In the genomic region with DNA sequence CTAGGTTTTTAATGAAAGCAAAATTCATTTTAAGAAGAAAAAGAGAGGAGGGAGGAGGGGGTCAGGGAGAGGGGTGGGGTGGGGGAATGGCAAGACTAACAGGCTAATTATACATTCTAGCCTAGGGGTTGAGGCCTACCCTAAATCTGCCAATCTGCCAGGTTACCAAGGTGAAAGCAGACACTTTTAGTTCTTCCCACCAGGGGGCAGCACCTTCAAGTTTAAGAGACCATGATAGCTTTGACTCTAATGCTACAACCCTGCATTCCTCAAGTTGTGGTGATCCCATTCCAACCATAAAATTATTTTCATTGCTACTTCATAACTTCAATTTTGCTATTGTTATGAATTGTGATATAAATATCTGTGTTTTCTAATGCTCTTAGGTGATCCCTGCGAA, we compare ENCODE assay signal across 9 mouse cellular contexts. TPM values are rescaled to one million over a fixed set of nuclear protein-coding genes. Genes with fewer than 3 reads are reported as not detected.
DNase-seq lines count a peak whose midpoint lies in the region; ATAC-seq and TF ChIP-seq lines count a peak whose summit lies in the region.
"Had no signal": no experiment of that assay in that cellular context is flagged by ENCODE, and none has a peak within 500 bp of the region (broad histone marks: within the 10 kb centered on the region; RNA-seq: fewer than 3 reads in every experiment).

No protein-coding gene starts in this region.

- no peaks in the 10 kb centered on the region for H3K36me3 ChIP-seq in liver, postnatal 0 days (replicated peaks; ENCODE audit: insufficient read depth, low read length)
- H3K36me3 ChIP-seq: limb, embryonic 15.5 days had no signal

- H3K4me2 ChIP-seq in liver, postnatal 0 days (ENCODE audit: low read depth, low read length) = no peak overlapping the region
- H3K4me2 ChIP-seq: limb, embryonic 15.5 days had no signal

- H3K4me1 ChIP-seq in liver, postnatal 0 days (ENCODE audit: insufficient read depth) = no peaks in the 10 kb centered on the region
- H3K4me1 ChIP-seq: limb, embryonic 15.5 days had no signal

- H3K27me3 ChIP-seq in liver, postnatal 0 days (ENCODE audit: insufficient read depth, low read length) = no peaks in the 10 kb centered on the region
- H3K27me3 ChIP-seq: limb, embryonic 15.5 days had no signal

- ATAC-seq in liver, postnatal 0 days = peak; percentile 55; the same call in 1 of the 2 replicates

- peak; percentile 87 to 88 for DNase-seq in B cell, adult 2 months
- DNase-seq in T-cell, adult 2 months (ENCODE audit: low spot score) = peak; percentile 73
- DNase-seq in cerebellum, postnatal 36 days = peak; percentile 87 to 92
- DNase-seq in gastrocnemius, postnatal 10 days = peak; percentile 75
- DNase-seq in kidney, postnatal 25 days = peak; percentile 75 to 89
- DNase-seq in liver, postnatal 0 days = peak; percentile 72
- DNase-seq in retina, postnatal 7 days (ENCODE audit: low read depth, low spot score) = peak; percentile 64
- peak; percentile 31 for DNase-seq in urinary bladder, adult 2 months (ENCODE audit: low spot score)

- TF ChIP-seq CTCF in liver, postnatal 0 days (IDR thresholded peaks at IDR 0.05; ENCODE audit: low read depth) = peak; percentile 81

- no peaks in the 10 kb centered on the region for H3K9me3 ChIP-seq in liver, postnatal 0 days (ENCODE audit: low read length)
- H3K9me3 ChIP-seq: limb, embryonic 15.5 days had no signal

- no peak for TF ChIP-seq EP300 in liver, postnatal 0 days (IDR thresholded peaks at IDR 0.05; ENCODE audit: low read depth)

- 69% methylated on average over 1 of the region's 1 CpGs for WGBS in liver, postnatal 0 days (ENCODE audit: insufficient replicate concordance)

- H3K4me3 ChIP-seq in liver, postnatal 0 days (ENCODE audit: low read depth, low read length) = no peak overlapping the region
- H3K4me3 ChIP-seq: limb, embryonic 15.5 days had no signal

- H3K9ac ChIP-seq in liver, postnatal 0 days (replicated peaks) = no peak overlapping the region
- H3K9ac ChIP-seq: limb, embryonic 15.5 days had no signal

- H3K27ac ChIP-seq in liver, postnatal 0 days (ENCODE audit: low read depth) = no peak overlapping the region
- H3K27ac ChIP-seq: limb, embryonic 15.5 days had no signal

RNA-seq across cellular contexts. Expression of a gene that starts 6.5 kb away (rescaled TPM):
- not detected for total RNA-seq in gastrocnemius, postnatal 10 days (2021)
- polyA plus RNA-seq in liver, postnatal 0 days (2015; fragmentation: Nextera tagmentation; extraction: Ambion mirVana) = not detected in 2 replicates
- 0.25 TPM in 2 replicates for polyA plus RNA-seq in urinary bladder, adult 2 months (2012; rRNA removed)

RNA-seq across cellular contexts. Expression of a gene that starts 44.7 kb away (rescaled TPM):
- 1 to 10 TPM; 5.6 to 7.3 TPM for total RNA-seq in gastrocnemius, postnatal 10 days (2021)
- polyA plus RNA-seq in liver, postnatal 0 days (2015; fragmentation: Nextera tagmentation; extraction: Ambion mirVana) = 3.2 and 5.2 TPM in 2 replicates
- 8.5 and 9.5 TPM in 2 replicates for polyA plus RNA-seq in urinary bladder, adult 2 months (2012; rRNA removed)

Comparison
In these comparisons a context has a peak if more than half of its experiments do, and no peak if none do; other contexts are left out.
1. DNase-seq: peak in every context shown above with its lines; median percentile 90 in cerebellum, postnatal 36 days; 88 in B cell, adult 2 months; 82 in kidney, postnatal 25 days; 75 in gastrocnemius, postnatal 10 days; 73 in T-cell, adult 2 months; 72 in liver, postnatal 0 days; 64 in retina, postnatal 7 days; 31 in urinary bladder, adult 2 months.